Mouse (Mus musculus): Measurements from ENCODE around the gene Ropn1l. TPM values are rescaled to one million over a fixed set of nuclear protein-coding genes. Genes with fewer than 3 reads are reported as not detected.

Gene Ropn1l
- polyA plus RNA-seq, 1 experiment from 2014 or later, result 1.5 TPM

GRCm38 (mm10) chr15:31412436-31412835 lies 41.1 kb downstream of the Ropn1l start:
- Histone ChIP-seq H3K4me2 (ENCODE audit: low read length) (no peak overlapping the region), H3K27ac (ENCODE audit: low read depth) (no peak overlapping the region), H3K4me3 (ENCODE audit: low read depth, low read length) (no peak overlapping the region), H3K36me3 (ENCODE audit: control insufficient read depth, insufficient read depth, low read length) (no peaks in the 10 kb centered on the region), H3K9ac (ENCODE audit: low read length) (no peak overlapping the region), H3K4me1 (replicated peaks; ENCODE audit: control insufficient read depth, insufficient read depth, low read length) (no peaks in the 10 kb centered on the region), H3K9me3 (ENCODE audit: control insufficient read depth, low read length) (no peaks in the 10 kb centered on the region), H3K27me3 (replicated peaks; ENCODE audit: control insufficient read depth, insufficient read depth, low read length) (no peaks in the 10 kb centered on the region)
- 82% methylated on average over 6 of the region's 6 CpGs for WGBS
- DNase-seq (ENCODE audit: low spot score) (no peak), ATAC-seq (replicated peaks; ENCODE audit: low FRiP score, low TSS enrichment, low read depth) (no peak)

- ATAC-seq (replicated peaks; ENCODE audit: low FRiP score, low TSS enrichment, low read depth), result no peak
- no peaks in the 10 kb centered on the region for H3K4me1 ChIP-seq (replicated peaks; ENCODE audit: control insufficient read depth, insufficient read depth, low read length)
Observed at GRCm38 (mm10) chr15:31407490-31407889, 46.0 kb downstream of the Ropn1l start.

GRCm38 (mm10) chr15:31406881-31407280 lies 46.7 kb downstream of the Ropn1l start:
- H3K27ac ChIP-seq (ENCODE audit: low read depth), result no peak overlapping the region
- ATAC-seq (replicated peaks; ENCODE audit: low FRiP score, low TSS enrichment, low read depth), result no peak

More at GRCm38 (mm10) chr15:31407490-31407889, 46.0 kb downstream of the Ropn1l start:
- no peaks in the 10 kb centered on the region for H3K9me3 ChIP-seq (ENCODE audit: control insufficient read depth, low read length)
- 45% methylated on average over 4 of the region's 4 CpGs for WGBS
- H3K4me2 ChIP-seq (ENCODE audit: low read length), result no peak overlapping the region
- DNase-seq (ENCODE audit: low spot score), result no peak
- no peaks in the 10 kb centered on the region for H3K27me3 ChIP-seq (replicated peaks; ENCODE audit: control insufficient read depth, insufficient read depth, low read length)
- no peak overlapping the region for H3K4me3 ChIP-seq (ENCODE audit: low read depth, low read length)
- no peaks in the 10 kb centered on the region for H3K36me3 ChIP-seq (ENCODE audit: control insufficient read depth, insufficient read depth, low read length)
- H3K27ac ChIP-seq (ENCODE audit: low read depth), result no peak overlapping the region
- no peak overlapping the region for H3K9ac ChIP-seq (ENCODE audit: low read length)

GRCm38 (mm10) chr15:31404346-31404745 lies 49.2 kb downstream of the Ropn1l start:
- Histone ChIP-seq H3K4me3 (ENCODE audit: low read depth, low read length) (no peak overlapping the region), H3K9me3 (ENCODE audit: control insufficient read depth, low read length) (no peaks in the 10 kb centered on the region)

More at GRCm38 (mm10) chr15:31406881-31407280, 46.7 kb downstream of the Ropn1l start:
- no peaks in the 10 kb centered on the region for H3K9me3 ChIP-seq (ENCODE audit: control insufficient read depth, low read length)
- no peak overlapping the region for H3K9ac ChIP-seq (ENCODE audit: low read length)
- H3K27me3 ChIP-seq (replicated peaks; ENCODE audit: control insufficient read depth, insufficient read depth, low read length), result no peaks in the 10 kb centered on the region
- H3K4me3 ChIP-seq (ENCODE audit: low read depth, low read length), result no peak overlapping the region
- no peak for DNase-seq (ENCODE audit: low spot score)
- no peak overlapping the region for H3K4me2 ChIP-seq (ENCODE audit: low read length)
- 73% methylated on average over 5 of the region's 5 CpGs for WGBS
- no peaks in the 10 kb centered on the region for H3K36me3 ChIP-seq (ENCODE audit: control insufficient read depth, insufficient read depth, low read length)
- no peaks in the 10 kb centered on the region for H3K4me1 ChIP-seq (replicated peaks; ENCODE audit: control insufficient read depth, insufficient read depth, low read length)

GRCm38 (mm10) chr15:31402200-31402892 lies 51.2 kb downstream of the Ropn1l start:
- Histone ChIP-seq H3K9ac (ENCODE audit: low read length) (no peak overlapping the region), H3K4me1 (replicated peaks; ENCODE audit: control insufficient read depth, insufficient read depth, low read length) (no peaks in the 10 kb centered on the region), H3K4me3 (ENCODE audit: low read depth, low read length) (no peak overlapping the region), H3K4me2 (ENCODE audit: low read length) (no peak overlapping the region), H3K9me3 (ENCODE audit: control insufficient read depth, low read length) (no peaks in the 10 kb centered on the region), H3K27me3 (replicated peaks; ENCODE audit: control insufficient read depth, insufficient read depth, low read length) (no peaks in the 10 kb centered on the region), H3K36me3 (ENCODE audit: control insufficient read depth, insufficient read depth, low read length) (no peaks in the 10 kb centered on the region), H3K27ac (ENCODE audit: low read depth) (no peak overlapping the region)
- ATAC-seq (replicated peaks; ENCODE audit: low FRiP score, low TSS enrichment, low read depth) (no peak), DNase-seq (ENCODE audit: low spot score) (no peak)
- 82% methylated on average over 12 of the region's 12 CpGs for WGBS

More at GRCm38 (mm10) chr15:31404346-31404745, 49.2 kb downstream of the Ropn1l start:
- DNase-seq (ENCODE audit: low spot score) (no peak), ATAC-seq (replicated peaks; ENCODE audit: low FRiP score, low TSS enrichment, low read depth) (no peak)
- no peaks in the 10 kb centered on the region for H3K4me1 ChIP-seq (replicated peaks; ENCODE audit: control insufficient read depth, insufficient read depth, low read length)
- H3K27ac ChIP-seq (ENCODE audit: low read depth), result no peak overlapping the region
- WGBS, result 86% methylated on average over 8 of the region's 8 CpGs
- no peak overlapping the region for H3K4me2 ChIP-seq (ENCODE audit: low read length)
- no peaks in the 10 kb centered on the region for H3K36me3 ChIP-seq (ENCODE audit: control insufficient read depth, insufficient read depth, low read length)
- no peak overlapping the region for H3K9ac ChIP-seq (ENCODE audit: low read length)
- H3K27me3 ChIP-seq (replicated peaks; ENCODE audit: control insufficient read depth, insufficient read depth, low read length), result no peaks in the 10 kb centered on the region

GRCm38 (mm10) chr15:31400974-31401373 lies 52.6 kb downstream of the Ropn1l start:
- Histone ChIP-seq H3K27me3 (replicated peaks; ENCODE audit: control insufficient read depth, insufficient read depth, low read length) (no peaks in the 10 kb centered on the region), H3K4me3 (ENCODE audit: low read depth, low read length) (no peak overlapping the region), H3K36me3 (ENCODE audit: control insufficient read depth, insufficient read depth, low read length) (no peaks in the 10 kb centered on the region), H3K4me1 (replicated peaks; ENCODE audit: control insufficient read depth, insufficient read depth, low read length) (no peaks in the 10 kb centered on the region), H3K4me2 (ENCODE audit: low read length) (no peak overlapping the region), H3K9me3 (ENCODE audit: control insufficient read depth, low read length) (no peaks in the 10 kb centered on the region), H3K9ac (ENCODE audit: low read length) (no peak overlapping the region), H3K27ac (ENCODE audit: low read depth) (no peak overlapping the region)
- WGBS, result 24% methylated on average over 3 of the region's 3 CpGs
- no peak for ATAC-seq (replicated peaks; ENCODE audit: low FRiP score, low TSS enrichment, low read depth)
- DNase-seq (ENCODE audit: low spot score), result no peak

- Histone ChIP-seq H3K36me3 (ENCODE audit: control insufficient read depth, insufficient read depth, low read length) (no peaks in the 10 kb centered on the region), H3K27ac (ENCODE audit: low read depth) (no peak overlapping the region), H3K9me3 (ENCODE audit: control insufficient read depth, low read length) (no peaks in the 10 kb centered on the region), H3K4me2 (ENCODE audit: low read length) (no peak overlapping the region), H3K4me1 (replicated peaks; ENCODE audit: control insufficient read depth, insufficient read depth, low read length) (no peaks in the 10 kb centered on the region), H3K27me3 (replicated peaks; ENCODE audit: control insufficient read depth, insufficient read depth, low read length) (no peaks in the 10 kb centered on the region), H3K9ac (ENCODE audit: low read length) (no peak overlapping the region), H3K4me3 (ENCODE audit: low read depth, low read length) (no peak overlapping the region)
- WGBS, result 95% methylated on average over 13 of the region's 13 CpGs
- ATAC-seq (replicated peaks; ENCODE audit: low FRiP score, low TSS enrichment, low read depth) (no peak), DNase-seq (ENCODE audit: low spot score) (no peak)
Observed at GRCm38 (mm10) chr15:31398769-31399168, 54.8 kb downstream of the Ropn1l start.

- 75% methylated on average over 3 of the region's 3 CpGs for WGBS
- ATAC-seq (replicated peaks; ENCODE audit: low FRiP score, low TSS enrichment, low read depth), result no peak
- no peak overlapping the region for H3K27ac ChIP-seq (ENCODE audit: low read depth)
- no peak overlapping the region for H3K9ac ChIP-seq (ENCODE audit: low read length)
- no peak overlapping the region for H3K4me2 ChIP-seq (ENCODE audit: low read length)
- H3K36me3 ChIP-seq (ENCODE audit: control insufficient read depth, insufficient read depth, low read length), result no peaks in the 10 kb centered on the region
- no peak overlapping the region for H3K4me3 ChIP-seq (ENCODE audit: low read depth, low read length)
- no peaks in the 10 kb centered on the region for H3K27me3 ChIP-seq (replicated peaks; ENCODE audit: control insufficient read depth, insufficient read depth, low read length)
- DNase-seq (ENCODE audit: low spot score), result no peak
- no peaks in the 10 kb centered on the region for H3K9me3 ChIP-seq (ENCODE audit: control insufficient read depth, low read length)
- no peaks in the 10 kb centered on the region for H3K4me1 ChIP-seq (replicated peaks; ENCODE audit: control insufficient read depth, insufficient read depth, low read length)
Observed at GRCm38 (mm10) chr15:31397379-31397778, 56.2 kb downstream of the Ropn1l start.

- Histone ChIP-seq H3K27ac (ENCODE audit: low read depth) (no peak overlapping the region), H3K27me3 (replicated peaks; ENCODE audit: control insufficient read depth, insufficient read depth, low read length) (no peaks in the 10 kb centered on the region), H3K36me3 (ENCODE audit: control insufficient read depth, insufficient read depth, low read length) (no peaks in the 10 kb centered on the region), H3K9me3 (ENCODE audit: control insufficient read depth, low read length) (no peaks in the 10 kb centered on the region), H3K4me2 (ENCODE audit: low read length) (no peak overlapping the region), H3K4me3 (ENCODE audit: low read depth, low read length) (no peak overlapping the region), H3K9ac (ENCODE audit: low read length) (no peak overlapping the region), H3K4me1 (replicated peaks; ENCODE audit: control insufficient read depth, insufficient read depth, low read length) (no peaks in the 10 kb centered on the region)
- ATAC-seq (replicated peaks; ENCODE audit: low FRiP score, low TSS enrichment, low read depth) (no peak), DNase-seq (ENCODE audit: low spot score) (no peak)
- WGBS, result 73% methylated on average over 5 of the region's 5 CpGs
Observed at GRCm38 (mm10) chr15:31396755-31397154, 56.8 kb downstream of the Ropn1l start.
